Mouse (Mus musculus): ENCODE data around the gene Rplp2. TPM values are rescaled to one million over a fixed set of nuclear protein-coding genes. Genes with fewer than 3 reads are reported as not detected.

The Rplp2 gene
- polyA plus RNA-seq, 1 experiment from 2014 or later = 888 TPM

DNA sequence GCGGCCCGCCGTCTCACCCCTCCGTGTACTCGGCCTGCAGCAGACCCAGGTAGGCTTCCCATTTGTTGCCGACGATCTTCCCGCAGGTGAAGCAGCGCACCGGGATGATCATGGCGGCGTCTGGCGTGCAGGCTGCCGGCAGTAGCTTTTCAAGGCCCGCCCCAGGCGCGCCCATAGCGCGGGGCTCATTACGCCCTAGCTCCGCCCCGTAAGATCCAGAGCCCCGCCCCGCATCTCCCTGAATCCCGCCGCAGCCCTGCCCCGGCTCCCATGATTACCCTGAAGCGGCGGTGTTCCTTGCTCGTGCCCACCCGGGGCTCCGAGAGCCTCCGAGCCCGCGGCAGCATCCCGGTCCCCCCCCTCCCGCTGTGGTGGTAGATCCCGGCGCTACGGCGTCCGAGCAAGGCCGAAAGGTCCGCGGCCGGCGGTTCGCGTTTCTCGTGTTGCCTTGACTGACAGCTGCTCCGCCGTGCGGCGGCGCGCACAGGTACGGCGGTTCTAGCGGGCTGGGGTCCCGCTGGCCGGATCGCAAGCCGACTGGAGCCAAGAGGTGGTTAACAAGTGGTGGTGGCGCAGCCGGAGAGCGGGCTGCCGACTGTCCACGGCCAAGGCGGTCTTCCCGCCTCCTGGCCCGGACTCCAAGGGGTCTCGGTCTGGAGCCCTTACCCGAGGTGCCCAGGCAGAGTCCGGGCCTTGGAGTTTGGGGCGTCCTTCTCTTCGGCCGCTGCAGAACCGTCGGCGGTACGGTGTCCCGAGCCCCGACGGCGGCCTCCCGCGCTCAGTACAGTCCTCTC is 28.0 kb downstream of the Rplp2 start, which contains the start of the genes Polr2l and Tspan4:
Polr2l (minus strand) TSS at position 122 of the 794 bp plus-strand sequence.
Tspan4 (plus strand) TSS at position 230 of the 794 bp plus-strand sequence.
- Histone ChIP-seq H3K4me1 (peaks cover 35% of the 10 kb centered on the region), H3K9me3 (replicated peaks) (no peaks in the 10 kb centered on the region)
- WGBS = under 1% methylated on average over 87 of the region's 87 CpGs

DNA sequence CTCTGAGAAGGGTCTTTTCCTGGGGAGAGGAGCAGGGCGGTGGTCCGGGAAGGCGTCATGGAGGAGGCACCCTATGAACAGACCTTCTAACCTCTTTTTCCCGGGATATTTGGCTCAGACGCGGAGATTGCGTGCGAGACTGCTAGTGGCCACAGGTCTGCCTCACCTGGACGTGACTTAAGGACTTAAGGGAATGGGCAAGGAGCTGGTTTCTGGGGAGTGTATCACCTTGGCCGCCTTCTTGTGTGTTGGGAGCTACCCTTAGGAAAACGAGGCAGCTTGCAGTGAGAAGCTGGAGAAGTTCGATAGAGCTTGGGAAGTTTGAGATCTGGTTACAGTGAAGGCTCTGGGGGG is 28.6 kb downstream of the Rplp2 start:
- 0 out of 2 replicates have a peak, but pooled peaks have one; percentile 2 for ATAC-seq (ENCODE audit: low FRiP score)
- Histone ChIP-seq H3K4me3 (peak overlapping the region; percentile 55), H3K4me1 (peaks cover 32% of the 10 kb centered on the region), H3K4me2 (replicated peaks) (peak overlapping the region; percentile 84), H3K27me3 (peaks cover 30% of the 10 kb centered on the region), H3K9me3 (replicated peaks) (no peaks in the 10 kb centered on the region), H3K27ac (peak overlapping the region; percentile 30; the same call in 1 of the 2 replicates), H3K9ac (peak overlapping the region; percentile 85), H3K36me3 (peaks cover 19% of the 10 kb centered on the region)
- 2% methylated on average over 12 of the region's 12 CpGs for WGBS

More for the DNA sequence above, 28.0 kb downstream of the Rplp2 start, which contains the start of the genes Polr2l and Tspan4:
- Histone ChIP-seq H3K36me3 (peaks cover 25% of the 10 kb centered on the region), H3K27ac (peak within 1 kb of the TSS; percentile 90), H3K4me2 (replicated peaks) (peak within 1 kb of the TSS; percentile 84), H3K4me3 (peak within 1 kb of the TSS; percentile 55), H3K27me3 (peaks cover 30% of the 10 kb centered on the region), H3K9ac (peak within 1 kb of the TSS; percentile 85)
- ATAC-seq (ENCODE audit: low FRiP score) = peak; percentile 80

DNA sequence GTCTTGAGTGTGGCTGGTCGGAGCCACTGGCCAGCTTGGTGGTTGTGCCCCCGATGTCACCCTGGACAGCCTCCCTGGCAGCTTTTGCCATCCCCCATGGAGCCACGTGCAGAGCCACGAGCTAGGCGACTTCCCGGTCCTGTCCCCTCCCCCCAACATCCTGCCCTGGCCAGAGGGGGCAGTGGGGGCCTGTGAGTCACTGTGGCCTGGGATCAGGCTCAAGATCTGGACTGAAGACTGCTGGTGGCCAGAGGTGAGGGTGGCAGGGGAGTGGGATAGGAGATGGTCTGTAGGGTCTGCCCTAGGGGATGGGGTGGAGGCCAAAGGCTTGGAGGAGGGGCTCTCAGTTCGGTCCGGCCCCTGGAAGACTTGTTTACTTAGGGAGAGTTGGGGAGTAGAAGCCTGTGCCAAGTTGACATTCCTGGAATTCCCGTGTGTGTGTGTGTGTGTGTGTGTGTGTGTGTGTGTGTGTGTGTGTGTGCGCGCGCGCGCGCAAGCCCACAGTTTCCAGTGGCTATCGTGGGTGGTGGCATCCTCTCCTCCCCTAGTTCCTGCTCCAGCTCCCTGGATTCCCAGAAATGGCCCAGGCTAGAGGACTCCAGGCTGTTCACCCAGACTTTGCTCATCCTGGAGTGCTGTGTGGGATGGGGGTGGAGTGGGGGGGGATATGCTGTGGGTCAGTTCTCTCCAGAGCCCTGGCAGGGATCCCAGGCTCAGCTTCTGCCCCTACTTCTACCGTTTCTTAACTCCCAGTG is 29.2 kb downstream of the Rplp2 start:
- Histone ChIP-seq H3K9ac (no peak overlapping the region; the same call in 1 of the 2 replicates), H3K27me3 (peaks cover 30% of the 10 kb centered on the region), H3K4me2 (replicated peaks) (peak overlapping the region; percentile 84), H3K4me1 (peaks cover 39% of the 10 kb centered on the region), H3K36me3 (peaks cover 13% of the 10 kb centered on the region), H3K9me3 (replicated peaks) (no peaks in the 10 kb centered on the region), H3K27ac (peak overlapping the region; percentile 30), H3K4me3 (peak overlapping the region; percentile 55)
- ATAC-seq (ENCODE audit: low FRiP score) = no peak
- WGBS = 5% methylated on average over 16 of the region's 17 CpGs

DNA sequence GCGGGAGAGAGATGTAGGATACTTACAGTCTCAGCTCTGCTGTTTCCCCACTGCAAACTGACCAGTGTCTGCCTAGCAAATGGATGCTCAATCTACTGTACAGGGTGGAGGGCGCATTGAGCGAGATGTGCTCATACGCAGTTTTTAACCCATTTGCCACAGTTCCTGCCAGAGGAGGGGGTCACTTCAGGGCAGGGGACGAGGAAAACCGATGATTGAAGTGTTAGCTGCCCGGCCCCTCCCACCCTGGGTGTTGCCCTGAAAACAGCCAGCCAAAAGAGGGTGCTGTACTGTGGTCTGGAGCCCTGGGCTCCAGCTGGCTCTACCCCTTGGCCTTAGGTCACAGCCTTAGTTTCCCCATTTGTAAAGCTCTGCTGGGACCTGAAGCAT is 29.8 kb downstream of the Rplp2 start:
- Histone ChIP-seq H3K9me3 (replicated peaks) (no peaks in the 10 kb centered on the region), H3K4me2 (replicated peaks) (peak overlapping the region; percentile 84; the same call in 1 of the 2 replicates), H3K9ac (no peak overlapping the region), H3K4me3 (peak overlapping the region; percentile 55), H3K4me1 (peaks cover 41% of the 10 kb centered on the region), H3K36me3 (peaks cover 10% of the 10 kb centered on the region), H3K27me3 (peaks cover 30% of the 10 kb centered on the region), H3K27ac (peak overlapping the region; percentile 30)
- 19% methylated on average over 7 of the region's 7 CpGs for WGBS
- ATAC-seq (ENCODE audit: low FRiP score) = no peak

DNA sequence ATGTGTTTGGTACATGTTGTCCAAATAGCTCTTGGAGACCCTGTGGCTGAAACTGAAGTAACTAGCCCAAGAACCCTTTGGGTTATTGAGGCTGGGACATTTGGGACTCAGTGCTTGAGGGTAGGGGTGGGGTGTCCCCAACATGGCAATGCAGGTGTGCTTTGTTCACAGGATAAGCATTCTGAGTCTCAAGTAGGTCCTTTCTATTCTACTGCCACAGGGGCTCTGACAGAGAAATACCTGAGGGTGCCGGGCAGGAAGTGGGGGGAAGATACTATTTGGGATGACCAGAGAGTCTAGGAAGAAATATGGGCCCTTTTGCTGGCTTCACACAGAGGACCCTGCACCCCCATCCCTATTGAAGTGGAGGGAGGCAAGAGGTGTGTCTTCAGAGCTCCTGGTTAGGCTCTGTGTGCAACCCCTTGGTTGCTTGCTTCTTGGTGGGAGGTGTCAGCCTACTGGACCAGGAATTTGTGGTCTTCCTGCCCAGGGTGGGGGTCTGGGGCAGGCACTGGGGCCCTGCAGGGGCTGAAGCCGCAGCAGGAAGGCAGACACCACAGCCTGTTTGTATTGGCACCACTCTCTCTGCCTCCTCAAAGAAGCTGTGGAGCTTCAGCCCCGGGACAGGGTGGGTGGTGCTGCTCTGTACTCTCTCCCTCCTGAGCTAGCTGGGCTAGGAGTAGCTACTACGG is 30.6 kb downstream of the Rplp2 start:
- no peak overlapping the region for H3K27ac ChIP-seq
- peaks cover 48% of the 10 kb centered on the region for H3K4me1 ChIP-seq
- peaks cover 36% of the 10 kb centered on the region for H3K27me3 ChIP-seq
- H3K9ac ChIP-seq = no peak overlapping the region
- H3K4me3 ChIP-seq = no peak overlapping the region
- H3K9me3 ChIP-seq (replicated peaks) = no peaks in the 10 kb centered on the region
- no peak overlapping the region for H3K4me2 ChIP-seq (replicated peaks)
- H3K36me3 ChIP-seq = peaks cover 2% of the 10 kb centered on the region; the same call in 1 of the 2 replicates
- no peak for ATAC-seq (ENCODE audit: low FRiP score)
- 67% methylated on average over 4 of the region's 4 CpGs for WGBS

DNA sequence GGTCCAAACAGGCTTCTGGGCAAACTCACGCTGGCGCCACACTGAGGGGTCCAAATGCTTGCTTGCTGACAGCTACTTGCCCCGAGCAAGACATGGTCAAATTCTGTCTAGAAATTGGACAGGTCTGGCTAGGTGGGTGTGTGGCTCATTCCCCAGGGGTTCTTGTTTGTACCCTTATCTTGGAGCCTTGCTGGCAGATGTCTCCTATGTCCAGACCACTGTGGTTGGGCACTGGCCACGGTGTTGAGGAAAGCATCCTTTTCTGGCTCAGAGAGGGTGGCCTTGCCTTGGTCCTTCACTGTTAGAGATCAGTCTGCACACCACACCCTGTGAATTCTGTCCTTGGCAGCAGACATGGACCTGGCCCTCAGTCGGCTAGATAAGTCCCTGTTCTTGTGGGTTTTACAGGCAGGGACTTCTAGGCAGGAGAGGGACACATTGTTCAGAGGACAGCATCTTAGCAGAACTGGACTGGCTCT is 31.1 kb downstream of the Rplp2 start:
- no peak overlapping the region for H3K4me2 ChIP-seq (replicated peaks)
- peaks cover 50% of the 10 kb centered on the region for H3K4me1 ChIP-seq
- ATAC-seq (ENCODE audit: low FRiP score) = no peak
- H3K9me3 ChIP-seq (replicated peaks) = no peaks in the 10 kb centered on the region
- H3K27me3 ChIP-seq = peaks cover 42% of the 10 kb centered on the region
- no peak overlapping the region for H3K4me3 ChIP-seq
- H3K36me3 ChIP-seq = no peaks in the 10 kb centered on the region
- H3K27ac ChIP-seq = no peak overlapping the region
- no peak overlapping the region for H3K9ac ChIP-seq
- 77% methylated on average over 5 of the region's 5 CpGs for WGBS

DNA sequence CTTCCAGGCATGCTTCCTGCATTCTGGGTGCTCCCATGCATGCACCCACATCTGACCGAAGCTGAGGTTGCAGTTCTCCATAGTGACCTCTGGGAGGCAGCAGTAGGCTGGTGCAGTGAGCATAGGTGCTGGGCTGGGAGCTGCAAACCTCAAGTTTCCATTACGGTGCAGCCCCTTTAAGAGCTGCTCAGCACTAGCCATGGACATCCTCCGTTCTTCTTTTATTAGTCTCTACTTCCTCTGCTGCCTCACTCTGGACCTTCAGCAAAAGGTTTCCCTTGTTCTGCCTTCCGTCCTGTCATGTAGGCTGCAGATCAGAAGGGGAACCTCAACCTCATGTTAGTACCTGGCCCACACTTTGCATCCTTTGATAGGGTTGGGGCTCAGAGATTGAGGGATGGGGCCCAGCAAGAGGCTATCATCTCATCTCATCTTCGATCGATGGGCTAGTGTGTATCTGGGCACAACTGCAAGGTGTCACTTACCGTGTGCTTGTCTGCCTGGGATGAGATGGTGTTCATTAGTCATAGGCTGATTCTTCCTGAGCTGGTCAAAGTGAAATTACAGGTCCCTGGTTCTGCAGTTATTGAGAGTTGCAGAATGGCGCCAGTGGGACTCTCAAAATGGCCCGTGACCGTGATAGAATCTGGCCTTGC is 33.8 kb downstream of the Rplp2 start:
- peak overlapping the region; percentile 64 for H3K4me3 ChIP-seq
- H3K27ac ChIP-seq = no peak overlapping the region
- H3K36me3 ChIP-seq = no peaks in the 10 kb centered on the region
- H3K27me3 ChIP-seq = peaks cover 42% of the 10 kb centered on the region
- ATAC-seq (ENCODE audit: low FRiP score) = peak; percentile 27
- WGBS = 9% methylated on average over 10 of the region's 10 CpGs
- H3K9me3 ChIP-seq (replicated peaks) = no peaks in the 10 kb centered on the region
- peak overlapping the region; percentile 93 for H3K4me2 ChIP-seq (replicated peaks)
- 0 out of 2 replicates have a peak overlapping the region, but pooled peaks have one; percentile 65 for H3K9ac ChIP-seq
- peaks cover 32% of the 10 kb centered on the region for H3K4me1 ChIP-seq

DNA sequence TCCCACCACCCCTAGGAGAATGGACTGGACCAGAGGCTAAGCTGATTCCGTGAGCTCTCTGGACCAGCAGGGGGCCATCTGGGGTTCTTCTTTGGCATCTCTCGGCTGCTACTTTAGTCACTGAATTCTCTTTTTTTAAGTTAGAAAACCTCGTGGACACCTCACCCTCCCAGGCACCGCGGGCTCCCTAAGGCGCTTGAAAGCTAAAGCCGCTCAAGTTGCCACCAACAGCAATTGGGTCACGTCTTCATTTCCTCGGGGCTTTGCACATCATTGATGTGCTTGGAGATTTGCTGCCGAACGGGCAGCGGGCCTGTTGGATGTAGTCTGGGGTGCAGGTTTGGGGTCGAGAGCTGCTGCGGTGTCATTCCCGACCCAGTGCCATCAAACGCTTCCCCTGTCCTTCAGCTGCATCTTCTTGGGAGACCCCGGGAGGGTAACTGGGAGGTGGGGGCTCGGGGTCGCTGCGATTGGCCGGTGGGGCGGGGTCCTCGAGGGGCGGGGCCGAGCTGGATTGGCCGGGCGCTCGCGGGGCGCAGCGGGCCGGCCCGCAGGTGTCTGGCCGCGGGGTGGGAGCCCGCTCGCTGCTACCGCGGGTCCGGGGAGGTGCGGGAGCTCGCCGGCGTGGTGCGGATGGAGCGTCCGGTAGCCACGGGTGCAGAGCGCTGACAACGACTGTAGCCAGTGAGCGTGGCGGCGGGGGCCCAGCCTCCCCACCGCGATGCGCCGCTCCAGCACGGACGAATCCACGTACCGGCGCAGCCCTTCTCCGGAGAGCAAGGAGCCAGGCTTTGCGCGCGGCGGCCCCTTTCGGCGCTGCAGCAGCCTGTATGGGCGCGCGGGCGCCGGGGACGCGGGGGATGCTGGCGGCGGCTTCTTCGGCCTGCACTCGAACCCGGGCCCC is 34.6 kb downstream of the Rplp2 start:
- peak overlapping the region; percentile 65 for H3K9ac ChIP-seq
- ATAC-seq (ENCODE audit: low FRiP score) = peak; percentile 58
- H3K27me3 ChIP-seq = peaks cover 34% of the 10 kb centered on the region
- H3K4me1 ChIP-seq = peaks cover 24% of the 10 kb centered on the region
- peak overlapping the region; percentile 93 for H3K4me2 ChIP-seq (replicated peaks)
- H3K36me3 ChIP-seq = no peaks in the 10 kb centered on the region
- WGBS = under 1% methylated on average over 81 of the region's 81 CpGs
- no peaks in the 10 kb centered on the region for H3K9me3 ChIP-seq (replicated peaks)
- H3K27ac ChIP-seq = peak overlapping the region; percentile 17; the same call in 1 of the 2 replicates
- H3K4me3 ChIP-seq = peak overlapping the region; percentile 64

DNA sequence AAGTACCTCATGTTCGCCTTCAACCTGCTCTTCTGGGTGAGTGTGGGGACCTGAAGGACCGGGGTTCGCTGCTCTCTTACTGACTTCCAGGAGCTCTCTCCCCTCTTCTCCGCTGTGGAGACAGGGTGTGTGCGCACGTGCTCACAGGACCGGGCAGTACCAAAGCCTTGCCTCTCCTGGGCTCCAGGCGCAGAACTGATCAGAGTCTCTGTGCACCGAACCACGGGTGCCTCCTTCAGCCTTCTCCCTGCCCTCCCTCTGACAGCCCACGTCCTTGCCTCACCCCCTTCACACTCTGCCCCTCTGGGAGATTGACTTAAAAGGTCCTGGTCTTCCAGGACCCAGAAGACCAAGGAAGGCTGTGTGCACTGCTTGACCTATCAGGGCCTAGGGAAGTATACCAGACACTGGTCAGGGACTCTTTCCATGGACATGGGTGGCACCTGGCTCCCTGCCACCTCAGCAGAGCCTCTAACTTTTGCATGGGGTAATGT is 35.4 kb downstream of the Rplp2 start:
- peak overlapping the region; percentile 65 for H3K9ac ChIP-seq
- peak overlapping the region; percentile 64 for H3K4me3 ChIP-seq
- no peaks in the 10 kb centered on the region for H3K9me3 ChIP-seq (replicated peaks)
- no peak overlapping the region for H3K27ac ChIP-seq
- peak overlapping the region; percentile 93 for H3K4me2 ChIP-seq (replicated peaks)
- 5% methylated on average over 11 of the region's 11 CpGs for WGBS
- peak; percentile 14; the same call in 1 of the 2 replicates for ATAC-seq (ENCODE audit: low FRiP score)
- H3K36me3 ChIP-seq = no peaks in the 10 kb centered on the region
- H3K27me3 ChIP-seq = peaks cover 26% of the 10 kb centered on the region
- peaks cover 24% of the 10 kb centered on the region for H3K4me1 ChIP-seq

DNA sequence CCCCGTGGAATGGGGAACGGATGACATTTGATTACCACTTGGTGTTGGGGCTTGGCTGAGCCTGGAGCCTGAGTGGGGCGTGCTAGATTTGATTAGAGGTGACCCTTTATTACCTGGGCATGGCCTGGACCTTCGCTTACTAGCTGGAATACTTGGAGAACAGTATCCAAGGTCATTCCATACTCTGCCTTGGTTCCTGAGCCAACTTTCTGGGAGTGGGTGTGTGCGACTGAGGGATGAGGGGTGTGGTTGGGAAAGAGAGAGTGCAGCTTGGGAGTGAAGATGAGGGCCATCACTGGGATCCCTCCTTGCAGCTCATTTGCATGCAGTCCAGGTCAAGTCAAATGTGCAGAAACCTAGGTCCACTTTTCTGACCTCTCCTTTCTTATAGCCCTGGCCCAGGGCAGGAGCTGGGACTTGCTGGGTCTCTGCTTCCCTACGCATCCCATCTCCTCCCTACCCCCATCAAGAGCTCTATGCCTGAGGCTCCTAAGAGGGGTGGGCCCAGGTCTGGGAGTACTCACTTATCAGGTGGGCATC is 36.0 kb downstream of the Rplp2 start:
- Histone ChIP-seq H3K27me3 (peaks cover 20% of the 10 kb centered on the region), H3K9me3 (replicated peaks) (no peaks in the 10 kb centered on the region), H3K36me3 (no peaks in the 10 kb centered on the region), H3K27ac (no peak overlapping the region), H3K4me1 (peaks cover 25% of the 10 kb centered on the region), H3K4me3 (peak overlapping the region; percentile 64; the same call in 1 of the 2 replicates), H3K9ac (peak overlapping the region; percentile 35), H3K4me2 (replicated peaks) (peak overlapping the region; percentile 93)
- 79% methylated on average over 5 of the region's 6 CpGs for WGBS
- no peak for ATAC-seq (ENCODE audit: low FRiP score)

All from hindbrain, embryonic 12.5 days (tissue).